Comparison of ENCODE assay signal across 8 mouse cellular contexts in genomic region chr10:28493271-28493861, GRCm38 (mm10).
A peak's percentile ranks its signal among the peaks of the same experiment; 100 is the strongest.
DNase-seq lines count a peak whose midpoint lies in the region; ATAC-seq and TF ChIP-seq lines count a peak whose summit lies in the region.

No protein-coding gene starts in this region.

- DNase-seq in cerebellum, adult 18-20 months: peak; percentile 19 to 28
- peak; percentile 85 for DNase-seq in forebrain, postnatal 0 days
- peak; percentile 29 to 36 for DNase-seq in layer of hippocampus, postnatal 36 days
- no peak for DNase-seq in urinary bladder, adult 18-20 months (ENCODE audit: low spot score in 2 of 2)
- DNase-seq in spleen, postnatal 36 days (ENCODE audit: low spot score in 2 of 2): no peak
- DNase-seq in adrenal gland, adult (ENCODE audit: inconsistent age in 2 of 2, low spot score in 1 of 2): no peak

- H3K27me3 ChIP-seq in ES-Bruce4 (ENCODE audit: control insufficient read depth, insufficient read depth, low read length, poor library complexity, severe bottlenecking): no peaks in the 10 kb centered on the region
- H3K27me3 ChIP-seq in forebrain, postnatal 0 days (ENCODE audit: insufficient read depth, low read length): no peaks in the 10 kb centered on the region
- no peaks in the 10 kb centered on the region for H3K27me3 ChIP-seq in midbrain, embryonic 13.5 days

- H3K9me3 ChIP-seq in ES-Bruce4 (replicated peaks; ENCODE audit: control insufficient read depth, insufficient read depth, low read length, poor library complexity, severe bottlenecking): no peaks in the 10 kb centered on the region
- no peaks in the 10 kb centered on the region for H3K9me3 ChIP-seq in forebrain, postnatal 0 days (ENCODE audit: low read length)
- no peaks in the 10 kb centered on the region for H3K9me3 ChIP-seq in midbrain, embryonic 13.5 days

- WGBS in forebrain, postnatal 0 days: 3% methylated on average over 7 of the region's 7 CpGs
- 3% methylated on average over 7 of the region's 7 CpGs for WGBS in midbrain, embryonic 13.5 days

- no peak for TF ChIP-seq POLR2A in ES-Bruce4 (IDR thresholded peaks at IDR 0.05; ENCODE audit: insufficient read depth, low read length)

- H3K9ac ChIP-seq in ES-Bruce4 (ENCODE audit: low read depth, poor library complexity, severe bottlenecking): peak overlapping the region; percentile 34; the same call in 1 of the 2 replicates
- H3K9ac ChIP-seq in forebrain, postnatal 0 days: no peak overlapping the region
- H3K9ac ChIP-seq in midbrain, embryonic 13.5 days (replicated peaks): peak overlapping the region; percentile 7; the same call in 1 of the 2 replicates

- H3K36me3 ChIP-seq in ES-Bruce4 (ENCODE audit: control insufficient read depth, insufficient read depth, low read length, poor library complexity, severe bottlenecking): no peaks in the 10 kb centered on the region
- H3K36me3 ChIP-seq in forebrain, postnatal 0 days (ENCODE audit: insufficient read depth): no peaks in the 10 kb centered on the region
- no peaks in the 10 kb centered on the region for H3K36me3 ChIP-seq in midbrain, embryonic 13.5 days

- peak overlapping the region; percentile 38 for H3K4me2 ChIP-seq in forebrain, postnatal 0 days (ENCODE audit: low read depth)
- peak overlapping the region; percentile 54 for H3K4me2 ChIP-seq in midbrain, embryonic 13.5 days (replicated peaks)

- peak; percentile 52; the same call in 1 of the 2 replicates for TF ChIP-seq EP300 in ES-Bruce4 (IDR thresholded peaks at IDR 0.05; ENCODE audit: insufficient read depth, low read depth, low read length)

- peak overlapping the region; percentile 84 for H3K27ac ChIP-seq in ES-Bruce4 (ENCODE audit: insufficient read depth, low read length)
- peak overlapping the region; percentile 73 for H3K27ac ChIP-seq in forebrain, postnatal 0 days (ENCODE audit: low read depth, low read length)
- H3K27ac ChIP-seq in midbrain, embryonic 13.5 days: peak overlapping the region; percentile 52; the same call in 1 of the 2 replicates

- H3K4me3 ChIP-seq in ES-Bruce4 (ENCODE audit: low read depth, low read length): no peak overlapping the region
- H3K4me3 ChIP-seq in forebrain, postnatal 0 days (ENCODE audit: low read depth, low read length): peak overlapping the region; percentile 5
- H3K4me3 ChIP-seq in midbrain, embryonic 13.5 days (replicated peaks): peak overlapping the region; percentile 24; the same call in 1 of the 2 replicates

- no peak for TF ChIP-seq CTCF in ES-Bruce4 (IDR thresholded peaks at IDR 0.05; ENCODE audit: low read depth, low read length)
- no peak for TF ChIP-seq CTCF in forebrain, postnatal 0 days (IDR thresholded peaks at IDR 0.05; ENCODE audit: low read depth)

- peak; percentile 91 for ATAC-seq in forebrain, postnatal 0 days
- peak; percentile 93 for ATAC-seq in midbrain, embryonic 13.5 days

- peaks cover 2% of the 10 kb centered on the region for H3K4me1 ChIP-seq in ES-Bruce4 (ENCODE audit: control insufficient read depth, insufficient read depth, low read length)
- H3K4me1 ChIP-seq in forebrain, postnatal 0 days (ENCODE audit: insufficient read depth): peaks cover 5% of the 10 kb centered on the region
- peaks cover 22% of the 10 kb centered on the region for H3K4me1 ChIP-seq in midbrain, embryonic 13.5 days (replicated peaks)

Comparison
In these comparisons a context has a peak if more than half of its experiments do, and no peak if none do; other contexts are left out.
1. DNase-seq: peak in cerebellum, adult 18-20 months (2 of 2), forebrain, postnatal 0 days (single experiment) and layer of hippocampus, postnatal 36 days (2 of 2); none in urinary bladder, adult 18-20 months (0 of 2), spleen, postnatal 36 days (0 of 2) and adrenal gland, adult (0 of 2).
2. Peak in every context shown above with its lines, with median percentiles within 50 percentile points of each other: H3K27ac ChIP-seq.